Mouse (Mus musculus) liver, embryonic 14.5 days (tissue): ENCODE results near the gene Rab27a. TPM values are rescaled to one million over a fixed set of nuclear protein-coding genes. Genes with fewer than 3 reads are reported as not detected.

Source experiments
- ATAC-seq: fragments of 200-750 bp; cut with Nextera tagmentation; 2 replicates; pipeline ENCODE4 v1.8.0; 2017; ENCODE audit warnings: moderate number of reproducible peaks, mild to moderate bottlenecking, moderate library complexity; ENCODE audit not compliant: insufficient read depth
- DNase-seq, 3 experiments: peaks; one replicate each; pipeline ENCODE4 v3.0.0-alpha.2; 2012 to 2013; ENCODE audit warnings: low read depth in 3 of 3, low spot score in 3 of 3
- H3K27ac ChIP-seq: fragments of 300-500 bp; sonication (generic); 2 replicates; pipeline ENCODE4 v1.5.1; 2014; ENCODE audit warnings: moderate library complexity, mild to moderate bottlenecking, control low read depth, inconsistent platforms
- H3K27me3 ChIP-seq: fragments of 300-500 bp; sonication (generic); 2 replicates; pipeline ENCODE4 v1.6.1; 2014; ENCODE audit warnings: mild to moderate bottlenecking, low read length, moderate library complexity; ENCODE audit not compliant: control insufficient read depth, insufficient read depth
- H3K36me3 ChIP-seq: fragments of 300-500 bp; sonication (generic); replicated peaks from 2 replicates; pipeline ENCODE4 v1.6.1; 2014; ENCODE audit warnings: low read depth; ENCODE audit not compliant: control insufficient read depth, insufficient read depth
- H3K4me1 ChIP-seq, 2 experiments: fragments of 200-500 bp in 1 of 2; fragments of 300-500 bp in 1 of 2; sonication (generic) in 1 of 2; replicated peaks; 2 replicates each; pipeline ENCODE4 v1.6.1; 2012 to 2014; ENCODE audit warnings: antibody characterized with exemption in 1 of 2, inconsistent platforms in 1 of 2, low read length in 1 of 2; ENCODE audit not compliant: control insufficient read depth in 2 of 2, insufficient read depth in 2 of 2
- H3K4me2 ChIP-seq: fragments of 300-500 bp; sonication (generic); 2 replicates; pipeline ENCODE4 v1.6.1; 2014; ENCODE audit warnings: low read depth, mild to moderate bottlenecking, control low read depth, moderate library complexity
- H3K4me3 ChIP-seq, 2 experiments: fragments of 200-500 bp in 1 of 2; fragments of 300-500 bp in 1 of 2; sonication (generic) in 1 of 2; 2 replicates each; pipeline ENCODE4 v1.5.1; 2012 to 2014; ENCODE audit warnings: low read depth in 2 of 2, low read length in 2 of 2, mild to moderate bottlenecking in 2 of 2, control low read depth in 1 of 2, inconsistent platforms in 1 of 2, moderate library complexity in 1 of 2; ENCODE audit not compliant: insufficient read depth in 1 of 2
- H3K9ac ChIP-seq: fragments of 300-500 bp; sonication (generic); replicated peaks from 2 replicates; pipeline ENCODE4 v1.6.1; 2014; ENCODE audit warnings: mild to moderate bottlenecking, control low read depth, moderate library complexity
- H3K9me3 ChIP-seq: fragments of 300-500 bp; sonication (generic); 2 replicates; pipeline ENCODE4 v1.6.1; 2016; ENCODE audit warnings: low read length, mixed read lengths; ENCODE audit not compliant: control insufficient read depth
- CTCF ChIP-seq: IDR thresholded peaks from 2 replicates; pipeline ENCODE4 v1.5.1; 2016; ENCODE audit warnings: antibody characterized with exemption, low read depth, control low read depth
- EP300 ChIP-seq: IDR thresholded peaks from 2 replicates; pipeline ENCODE4 v1.6.1; 2016; ENCODE audit warnings: antibody characterized with exemption, low read depth
- whole genome bisulfite sequencing: fragments of 180-500 bp; shearing (Covaris S2); extraction: QIAGEN DNeasy Blood & Tissue Kit; methylation state at CpG from one replicate; pipeline ENCODE4 v1.1.7; 2014; ENCODE audit not compliant: insufficient replicate concordance; 5-methylcytosine and 5-hydroxymethylcytosine counted together
- polyA plus RNA-seq, 2 experiments: library from polyadenylated mRNA; depleted of rRNA in 1 of 2; stranded (reverse) in 1 of 2; unstranded in 1 of 2; fragments of >200 nt; fragmentation: Nextera tagmentation in 1 of 2; extraction: Ambion mirVana in 1 of 2; gene quantifications; 2 replicates each; pipeline versions ENCODE4 v1.2.1 to v1.2.3; 2012 to 2014

Gene Rab27a
- polyA plus RNA-seq, 2 experiments, result 1.6 to 2.8 TPM

DNA sequence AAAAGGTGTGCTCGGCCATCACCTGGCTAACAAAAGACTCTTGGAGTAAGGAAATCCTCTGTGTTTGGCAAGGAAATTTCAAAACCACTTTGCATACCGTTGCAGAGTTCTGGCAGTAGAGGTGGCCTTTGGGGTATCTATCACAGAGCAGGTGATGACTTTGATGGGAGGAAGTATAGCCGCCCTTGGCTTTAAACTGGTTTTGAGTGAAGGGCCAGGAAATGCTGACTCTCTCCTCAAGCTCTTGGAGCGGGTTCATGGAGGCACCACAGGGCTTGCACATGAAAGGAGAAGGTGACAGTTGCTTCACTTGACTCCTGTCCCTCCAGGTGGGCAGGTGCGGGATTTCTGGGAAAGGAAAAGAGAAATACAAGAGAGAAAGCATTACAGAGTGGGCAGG is 42.9 kb downstream of the Rab27a start:
- WGBS, result 41% methylated on average over 5 of the region's 5 CpGs
- DNase-seq, result no peak
- H3K4me2 ChIP-seq, result no peak overlapping the region
- no peaks in the 10 kb centered on the region for H3K27me3 ChIP-seq
- no peaks in the 10 kb centered on the region for H3K9me3 ChIP-seq
- peaks cover 0 to 4% of the 10 kb centered on the region in 2 experiments; a peak in 1 of 4 replicates for H3K4me1 ChIP-seq
- ATAC-seq, result no peak
- no peak overlapping the region for H3K4me3 ChIP-seq
- no peaks in the 10 kb centered on the region for H3K36me3 ChIP-seq
- TF ChIP-seq EP300 (no peak), CTCF (no peak)
- no peak overlapping the region for H3K27ac ChIP-seq
- no peak overlapping the region for H3K9ac ChIP-seq

- no peak overlapping the region for H3K4me3 ChIP-seq
- H3K9me3 ChIP-seq, result no peaks in the 10 kb centered on the region
- H3K36me3 ChIP-seq, result no peaks in the 10 kb centered on the region
- no peak overlapping the region for H3K4me2 ChIP-seq
- ATAC-seq (peak; percentile 43; the same call in 1 of the 2 replicates), DNase-seq (peak in 2 of 3 experiments; percentile 23 to 29)
- TF ChIP-seq EP300 (no peak), CTCF (no peak)
- no peak overlapping the region for H3K27ac ChIP-seq
- H3K9ac ChIP-seq, result no peak overlapping the region
- WGBS, result 30% methylated on average over 16 of the region's 16 CpGs
- H3K4me1 ChIP-seq, result peaks cover 0 to 4% of the 10 kb centered on the region in 2 experiments; a peak in 1 of 4 replicates
- no peaks in the 10 kb centered on the region for H3K27me3 ChIP-seq
Measured at GRCm38 (mm10) chr9:73089222-73089920, 44.7 kb downstream of the Rab27a start.

DNA sequence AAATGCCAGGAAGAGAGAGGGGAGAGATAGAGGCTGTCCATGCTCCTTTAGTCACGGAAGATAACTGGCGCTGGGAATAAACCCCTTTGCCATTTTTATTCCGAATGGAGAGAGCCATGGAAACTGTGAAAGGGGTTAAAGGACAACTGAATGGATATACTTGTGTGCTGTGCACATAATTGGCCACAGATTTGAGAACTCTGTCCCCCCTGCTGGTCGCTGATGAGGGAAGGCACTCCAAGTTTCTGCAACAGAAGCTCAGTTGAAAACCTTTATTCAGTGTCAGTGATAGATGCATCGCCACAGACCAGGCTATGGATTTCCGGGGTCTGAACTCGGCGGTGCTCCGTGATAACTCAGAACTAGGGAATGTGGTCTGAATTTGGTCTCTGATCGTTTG is 45.5 kb downstream of the Rab27a start:
- TF ChIP-seq EP300 (no peak), CTCF (no peak)
- Histone ChIP-seq H3K27ac (no peak overlapping the region), H3K27me3 (no peaks in the 10 kb centered on the region), H3K4me1 (peaks cover 0 to 4% of the 10 kb centered on the region in 2 experiments; a peak in 1 of 4 replicates), H3K9ac (no peak overlapping the region), H3K4me2 (no peak overlapping the region), H3K9me3 (no peaks in the 10 kb centered on the region), H3K4me3 (no peak overlapping the region), H3K36me3 (no peaks in the 10 kb centered on the region)
- 70% methylated on average over 10 of the region's 10 CpGs for WGBS
- DNase-seq (no peak), ATAC-seq (no peak)

DNA sequence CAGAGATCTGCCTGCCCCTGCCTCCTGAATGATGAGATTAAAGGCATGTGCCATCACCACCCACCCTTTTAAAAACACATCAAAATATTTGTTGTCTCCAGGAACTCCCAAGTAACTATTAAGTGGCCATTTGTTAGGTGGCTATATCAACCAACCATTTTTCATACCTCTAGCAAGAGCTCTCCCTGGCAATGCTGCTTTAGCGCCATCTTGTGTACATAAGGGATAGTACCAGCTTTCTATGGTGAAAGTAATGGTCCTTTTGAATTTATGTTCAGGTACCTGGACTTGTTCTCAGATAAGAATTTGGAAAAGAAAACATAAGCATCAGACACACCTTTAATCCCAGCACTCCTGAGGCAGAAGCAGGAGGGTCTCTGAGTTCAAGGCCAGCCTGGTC is 47.1 kb downstream of the Rab27a start:
- no peak for DNase-seq
- no peaks in the 10 kb centered on the region for H3K4me1 ChIP-seq
- H3K9ac ChIP-seq, result no peak overlapping the region
- H3K36me3 ChIP-seq, result no peaks in the 10 kb centered on the region
- peak; percentile 77 for TF ChIP-seq CTCF
- no peak for TF ChIP-seq EP300
- no peak for ATAC-seq
- H3K9me3 ChIP-seq, result no peaks in the 10 kb centered on the region
- H3K4me2 ChIP-seq, result no peak overlapping the region
- no peak overlapping the region for H3K27ac ChIP-seq
- H3K27me3 ChIP-seq, result no peaks in the 10 kb centered on the region
- H3K4me3 ChIP-seq, result no peak overlapping the region
- WGBS, result 0% methylated on average over 1 of the region's 1 CpGs

DNA sequence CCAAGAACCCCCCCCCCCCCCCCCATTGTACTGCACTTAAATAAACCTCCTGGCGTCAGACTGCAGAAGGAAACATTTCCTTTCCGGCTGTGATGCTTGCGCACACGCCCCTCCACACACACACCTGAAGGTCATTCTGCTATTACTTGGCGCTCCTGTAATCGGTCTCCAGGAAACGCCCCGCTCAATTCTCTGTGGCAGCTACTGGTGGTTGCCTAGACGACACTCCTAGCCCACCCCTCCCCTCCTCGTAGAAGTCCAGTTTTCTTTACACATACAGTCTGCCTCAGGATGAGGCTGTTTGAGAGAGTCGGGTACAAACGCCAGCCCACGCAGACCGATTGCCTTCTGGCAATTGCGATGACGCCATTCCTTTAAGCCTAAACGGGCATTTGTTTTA is 49.9 kb downstream of the Rab27a start:
- DNase-seq, result no peak
- H3K27me3 ChIP-seq, result no peaks in the 10 kb centered on the region

More for the DNA sequence above, 49.9 kb downstream of the Rab27a start:
- Histone ChIP-seq H3K36me3 (no peaks in the 10 kb centered on the region), H3K9ac (no peak overlapping the region), H3K27ac (no peak overlapping the region), H3K4me2 (no peak overlapping the region), H3K9me3 (no peaks in the 10 kb centered on the region), H3K4me1 (no peaks in the 10 kb centered on the region), H3K4me3 (no peak overlapping the region)
- WGBS, result 75% methylated on average over 17 of the region's 17 CpGs
- no peak for ATAC-seq
- no peak for TF ChIP-seq EP300
- no peak for TF ChIP-seq CTCF
